Comparison of ENCODE assay signal across 8 mouse cellular contexts in the genomic region with DNA sequence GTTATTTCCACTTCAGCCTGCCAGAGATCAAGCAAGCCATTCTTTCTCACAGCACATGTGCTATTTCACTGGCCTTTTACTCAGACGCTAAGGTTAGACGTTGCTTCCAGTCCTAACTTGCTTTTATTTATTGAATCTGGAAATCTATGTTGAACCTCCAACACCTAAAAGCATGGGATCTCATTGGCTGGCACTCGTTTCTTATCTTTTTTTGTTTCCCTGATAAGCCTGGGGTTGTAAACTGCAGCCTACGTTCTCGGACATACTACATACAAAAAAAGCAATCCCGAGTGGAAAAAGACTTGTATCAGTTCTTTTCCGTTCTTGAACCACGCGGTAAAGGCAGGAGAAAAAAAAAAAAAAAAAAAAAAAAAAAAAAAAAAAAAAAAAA. TPM values are rescaled to one million over a fixed set of nuclear protein-coding genes. Genes with fewer than 3 reads are reported as not detected.
DNase-seq lines count a peak whose midpoint lies in the region; ATAC-seq and TF ChIP-seq lines count a peak whose summit lies in the region.

No protein-coding gene starts in this region.

- ATAC-seq in kidney, embryonic 14.5 days (ENCODE audit: low FRiP score, low TSS enrichment) = no peak
- no peak for ATAC-seq in hindbrain, embryonic 14.5 days (ENCODE audit: low FRiP score)
- ATAC-seq in midbrain, embryonic 16.5 days = no peak
- no peak for ATAC-seq in erythroid progenitor cell, adult 5-6 weeks (replicated peaks; ENCODE audit: low FRiP score, poor library complexity, severe bottlenecking)

- TF ChIP-seq POLR2A in kidney, adult 2 months (IDR thresholded peaks at IDR 0.05; ENCODE audit: low read depth, low read length) = no peak

- peak overlapping the region; percentile 67 for H3K4me2 ChIP-seq in kidney, embryonic 14.5 days (replicated peaks; ENCODE audit: low read depth, low read length)
- peak overlapping the region; percentile 83 for H3K4me2 ChIP-seq in hindbrain, embryonic 14.5 days (replicated peaks)
- peak overlapping the region; percentile 50 for H3K4me2 ChIP-seq in midbrain, embryonic 16.5 days (ENCODE audit: low read length)

- H3K27me3 ChIP-seq in kidney, embryonic 14.5 days (ENCODE audit: control insufficient read depth, insufficient read depth, low read length) = no peaks in the 10 kb centered on the region
- H3K27me3 ChIP-seq in kidney, adult 2 months (replicated peaks; ENCODE audit: control insufficient read depth, insufficient read depth, low read length) = no peaks in the 10 kb centered on the region
- H3K27me3 ChIP-seq in hindbrain, embryonic 14.5 days (ENCODE audit: control insufficient read depth, insufficient read depth, low read length) = 0 out of 2 replicates have a peak, but pooled peaks cover 3% of the 10 kb centered on the region
- no peaks in the 10 kb centered on the region for H3K27me3 ChIP-seq in midbrain, embryonic 16.5 days (ENCODE audit: control insufficient read depth, insufficient read depth, low read depth, low read length)

- H3K4me3 ChIP-seq in kidney, embryonic 14.5 days (ENCODE audit: low read length) = peak overlapping the region; percentile 75
- no peak overlapping the region for H3K4me3 ChIP-seq in kidney, adult 2 months (ENCODE audit: insufficient read depth, low read depth, low read length)
- peak overlapping the region; percentile 66 for H3K4me3 ChIP-seq in hindbrain, embryonic 14.5 days (replicated peaks; ENCODE audit: low read length)
- H3K4me3 ChIP-seq in midbrain, embryonic 16.5 days (ENCODE audit: low read depth, low read length) = peak overlapping the region; percentile 83

- H3K9ac ChIP-seq in kidney, embryonic 14.5 days (ENCODE audit: low read depth, low read length) = peak overlapping the region; percentile 89; the same call in 1 of the 2 replicates
- peak overlapping the region; percentile 87 for H3K9ac ChIP-seq in hindbrain, embryonic 14.5 days
- peak overlapping the region; percentile 10; the same call in 1 of the 2 replicates for H3K9ac ChIP-seq in midbrain, embryonic 16.5 days (ENCODE audit: low read depth, low read length)

- peaks cover 4% of the 10 kb centered on the region; the same call in 1 of the 2 replicates for H3K4me1 ChIP-seq in kidney, embryonic 14.5 days (ENCODE audit: control insufficient read depth, insufficient read depth, low read length)
- H3K4me1 ChIP-seq in kidney, adult 2 months (ENCODE audit: control insufficient read depth, insufficient read depth, low read length) = peaks cover 3% of the 10 kb centered on the region; the same call in 1 of the 2 replicates
- peaks cover 8% of the 10 kb centered on the region for H3K4me1 ChIP-seq in hindbrain, embryonic 14.5 days (replicated peaks; ENCODE audit: control insufficient read depth, insufficient read depth, low read length)
- H3K4me1 ChIP-seq in midbrain, embryonic 16.5 days (ENCODE audit: control insufficient read depth, insufficient read depth, low read length) = peaks cover 8% of the 10 kb centered on the region; the same call in 1 of the 2 replicates

- H3K9me3 ChIP-seq in kidney, embryonic 14.5 days (ENCODE audit: control insufficient read depth, low read length) = no peaks in the 10 kb centered on the region
- 0 out of 2 replicates have a peak, but pooled peaks cover 5% of the 10 kb centered on the region for H3K9me3 ChIP-seq in hindbrain, embryonic 14.5 days (ENCODE audit: control insufficient read depth, low read length)
- H3K9me3 ChIP-seq in midbrain, embryonic 16.5 days (replicated peaks; ENCODE audit: control insufficient read depth, low read length, poor library complexity, severe bottlenecking) = no peaks in the 10 kb centered on the region

- no peak for TF ChIP-seq CTCF in kidney, adult 2 months (conservative IDR thresholded peaks at IDR 0.05; ENCODE audit: insufficient read depth, insufficient read length, low read depth, low read length)

- no peaks in the 10 kb centered on the region for H3K36me3 ChIP-seq in kidney, embryonic 14.5 days (ENCODE audit: control insufficient read depth, insufficient read depth, low read length)
- H3K36me3 ChIP-seq in kidney, adult 2 months (ENCODE audit: control insufficient read depth, insufficient read depth, low read length) = no peaks in the 10 kb centered on the region
- no peaks in the 10 kb centered on the region for H3K36me3 ChIP-seq in hindbrain, embryonic 14.5 days (replicated peaks; ENCODE audit: control insufficient read depth, insufficient read depth)
- H3K36me3 ChIP-seq in midbrain, embryonic 16.5 days (ENCODE audit: control insufficient read depth, insufficient read depth, low read length) = no peaks in the 10 kb centered on the region

- 1% methylated on average over 9 of the region's 9 CpGs for WGBS in kidney, embryonic 14.5 days
- 3% methylated on average over 9 of the region's 9 CpGs for WGBS in kidney, adult 2 months
- 7% methylated on average over 9 of the region's 9 CpGs for whole genome bisulfite sequencing in hindbrain, embryonic 14.5 days
- WGBS in midbrain, embryonic 16.5 days = 5% methylated on average over 9 of the region's 9 CpGs

- no peak overlapping the region for H3K27ac ChIP-seq in kidney, embryonic 14.5 days (ENCODE audit: low read depth, low read length)
- H3K27ac ChIP-seq in kidney, adult 2 months (ENCODE audit: insufficient read depth, low read depth, low read length) = no peak overlapping the region
- H3K27ac ChIP-seq in hindbrain, embryonic 14.5 days = no peak overlapping the region
- H3K27ac ChIP-seq in midbrain, embryonic 16.5 days (ENCODE audit: low read length) = no peak overlapping the region

- DNase-seq in kidney, adult 2 months = no peak
- peak; percentile 46 for DNase-seq in c-Kit-positive CD71-positive TER-119-negative erythroid progenitor cells, embryonic 14.5 days (ENCODE audit: low read depth)
- no peak for DNase-seq in hindbrain, embryonic 14.5 days (ENCODE audit: low spot score)
- DNase-seq in layer of hippocampus, adult 8-10 months (ENCODE audit: low spot score in 2 of 2) = no peak
- no peak for DNase-seq in frontal cortex, postnatal 10 days (ENCODE audit: low spot score in 2 of 2)

RNA-seq across cellular contexts. Expression of a gene that starts 1.0 kb away (rescaled TPM):
- polyA plus RNA-seq in kidney, embryonic 14.5 days (2014; fragmentation: Nextera tagmentation; extraction: Ambion mirVana) = 27.4 and 37.2 TPM in 2 replicates
- polyA plus RNA-seq in kidney, adult 2 months (2012; rRNA removed) = 1.4 and 1.8 TPM in 2 replicates
- 31.2 and 34.6 TPM in 2 replicates for polyA plus RNA-seq in hindbrain, embryonic 14.5 days (2014; fragmentation: Nextera tagmentation; extraction: Ambion mirVana)
- polyA plus RNA-seq in midbrain, embryonic 16.5 days (2015; fragmentation: Nextera tagmentation; extraction: Ambion mirVana) = 28.5 and 31.4 TPM in 2 replicates
- 0.36 and 2.5 TPM in 2 replicates for total RNA-seq in erythroid progenitor cell, adult 5-6 weeks (2015; ENCODE audit: low replicate concordance)
- 2.6 and 29.0 TPM in 2 replicates for total RNA-seq in erythroid progenitor cell, adult 5-6 weeks (2017; ENCODE audit: low replicate concordance)
- 10 to 100 TPM; 15.0 to 17.9 (median 15.9) TPM for total RNA-seq in layer of hippocampus, adult 8-10 months (2022)

RNA-seq across cellular contexts. Expression of a gene that starts 53.7 kb away (rescaled TPM):
- polyA plus RNA-seq in kidney, embryonic 14.5 days (2014; fragmentation: Nextera tagmentation; extraction: Ambion mirVana) = 0.10 and 0.64 TPM in 2 replicates
- polyA plus RNA-seq in kidney, adult 2 months (2012; rRNA removed) = 0.04 TPM in 1 of 2 replicates, not detected in the other
- 44.9 and 49.5 TPM in 2 replicates for polyA plus RNA-seq in hindbrain, embryonic 14.5 days (2014; fragmentation: Nextera tagmentation; extraction: Ambion mirVana)
- polyA plus RNA-seq in midbrain, embryonic 16.5 days (2015; fragmentation: Nextera tagmentation; extraction: Ambion mirVana) = 63.1 and 75.6 TPM in 2 replicates
- total RNA-seq in erythroid progenitor cell, adult 5-6 weeks (2015; ENCODE audit: low replicate concordance) = not detected in 2 replicates
- not detected in 2 replicates for total RNA-seq in erythroid progenitor cell, adult 5-6 weeks (2017; ENCODE audit: low replicate concordance)
- total RNA-seq in layer of hippocampus, adult 8-10 months (2022) = under 1 TPM in 1 of 4 experiments, not detected in 3; 0.06 TPM

Comparison
In these comparisons a context has a peak if more than half of its experiments do, and no peak if none do; other contexts are left out.
1. RNA of a gene that starts 1.0 kb away (polyA plus RNA-seq): 27.4 to 37.2 TPM in kidney, embryonic 14.5 days, 31.2 to 34.6 TPM in hindbrain, embryonic 14.5 days and 28.5 to 31.4 TPM in midbrain, embryonic 16.5 days; 1.4 to 1.8 TPM in kidney, adult 2 months; every median in the first group is over 10 times any median in the second.
2. H3K9ac ChIP-seq: peak in every context shown above with its lines; median percentile 89 in kidney, embryonic 14.5 days; 87 in hindbrain, embryonic 14.5 days; 10 in midbrain, embryonic 16.5 days.
3. RNA of a gene that starts 53.7 kb away (polyA plus RNA-seq): 63.1 to 75.6 TPM in midbrain, embryonic 16.5 days and 44.9 to 49.5 TPM in hindbrain, embryonic 14.5 days; 0.10 to 0.64 TPM in kidney, embryonic 14.5 days and 0.04 TPM in kidney, adult 2 months; every median in the first group is over 10 times any median in the second.
4. Peak in every context shown above with its lines, with median percentiles within 50 percentile points of each other: H3K4me2 ChIP-seq.